Mouse (Mus musculus) C2C12 (cell line): ENCODE measurements around the gene Ccdc15.

ENCODE experiments used
- CTCF ChIP-seq: IDR thresholded peaks from one replicate; pipeline ENCODE4 v1.5.1; 2011; ENCODE audit not compliant: control insufficient read depth, insufficient read depth, insufficient read length
- MAX ChIP-seq: IDR thresholded peaks from one replicate; pipeline ENCODE4 v1.6.1; 2011; ENCODE audit warnings: mild to moderate bottlenecking, control low read depth

DNA sequence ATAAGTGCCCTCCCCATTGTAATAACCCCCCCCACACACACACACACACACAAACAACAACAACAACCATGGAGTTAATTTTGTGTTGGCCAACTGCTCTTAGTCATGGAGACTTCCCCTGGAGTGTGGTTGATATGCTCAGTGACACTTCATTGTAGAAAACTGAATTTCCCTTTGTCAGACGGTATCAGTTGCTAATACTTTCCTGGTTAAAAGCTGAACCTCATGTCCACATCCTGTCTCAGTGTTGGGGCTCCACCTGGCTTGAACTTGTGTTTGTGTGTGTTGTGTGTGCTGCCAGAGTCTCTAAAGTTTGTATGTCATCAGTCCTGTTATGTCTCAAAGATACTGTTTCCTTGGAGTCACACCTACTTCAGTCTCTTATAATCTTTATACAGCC is 6.3 kb upstream of the Ccdc15 start:
- no peak for TF ChIP-seq CTCF
- TF ChIP-seq MAX: no peak
